Mouse (Mus musculus) c-Kit-positive CD71-positive TER-119-positive erythroid progenitor cells, embryonic 14.5 days (primary cell): ENCODE measurements at regions not wholly inside any gene's neighbourhood (a gene's known extent, or its start where the extent isn't known, plus 50 kb on each side); places are given as distances from the start of the nearest gene placed in this dataset.

Experiments used
- DNase-seq: peaks from one replicate; pipeline ENCODE4 v3.0.0-alpha.2; 2013; ENCODE audit warnings: low spot score

GRCm38 (mm10) chr8:6582732-6583131 lies 1477.6 kb upstream of the Slc10a2 start:
- DNase-seq: no peak

- no peak for DNase-seq
Observed at GRCm38 (mm10) chr8:6577868-6578634, 1472.9 kb upstream of the Slc10a2 start.

- DNase-seq: no peak
Observed at GRCm38 (mm10) chr8:6575241-6575640, 1470.1 kb upstream of the Slc10a2 start.

GRCm38 (mm10) chr8:6573492-6573891 lies 1468.3 kb upstream of the Slc10a2 start:
- no peak for DNase-seq

GRCm38 (mm10) chr8:6572066-6572665 lies 1467.0 kb upstream of the Slc10a2 start:
- DNase-seq: peak; percentile 37

- DNase-seq: no peak
Observed at GRCm38 (mm10) chr8:6550965-6551364, 1445.8 kb upstream of the Slc10a2 start.

GRCm38 (mm10) chr8:6527171-6527570 lies 1422.0 kb upstream of the Slc10a2 start:
- no peak for DNase-seq

GRCm38 (mm10) chr8:6515882-6516682 lies 1410.9 kb upstream of the Slc10a2 start:
- no peak for DNase-seq

- no peak for DNase-seq
Observed at GRCm38 (mm10) chr8:6492453-6492852, 1387.3 kb upstream of the Slc10a2 start.

GRCm38 (mm10) chr8:6481966-6482365 lies 1376.8 kb upstream of the Slc10a2 start:
- no peak for DNase-seq

- DNase-seq: no peak
Observed at GRCm38 (mm10) chr8:6471089-6471488, 1365.9 kb upstream of the Slc10a2 start.

GRCm38 (mm10) chr8:6456553-6457180 lies 1351.5 kb upstream of the Slc10a2 start:
- no peak for DNase-seq

- DNase-seq: no peak
Observed at GRCm38 (mm10) chr8:6448301-6448700, 1343.2 kb upstream of the Slc10a2 start.

- DNase-seq: no peak
Observed at GRCm38 (mm10) chr8:6439069-6439468, 1333.9 kb upstream of the Slc10a2 start.
